Comparison of ENCODE assay signal across 7 mouse cellular contexts in genomic region chr10:30843438-30844190, GRCm38 (mm10). TPM values are rescaled to one million over a fixed set of nuclear protein-coding genes. Genes with fewer than 3 reads are reported as not detected.
A peak's percentile ranks its signal among the peaks of the same experiment; 100 is the strongest.
DNase-seq lines count a peak whose midpoint lies in the region; ATAC-seq and TF ChIP-seq lines count a peak whose summit lies in the region.

No protein-coding gene starts in this region.

- no peaks in the 10 kb centered on the region for H3K4me1 ChIP-seq in ES-Bruce4 (ENCODE audit: control insufficient read depth, insufficient read depth, low read length)
- no peaks in the 10 kb centered on the region for H3K4me1 ChIP-seq in embryonic fibroblast, embryonic 13.5 days (ENCODE audit: control insufficient read depth, insufficient read depth, low read length)
- H3K4me1 ChIP-seq in hindbrain, embryonic 14.5 days (replicated peaks; ENCODE audit: control insufficient read depth, insufficient read depth, low read length): peaks cover 22% of the 10 kb centered on the region
- H3K4me1 ChIP-seq in limb, embryonic 13.5 days: peaks cover 31% of the 10 kb centered on the region

- peaks cover 7% of the 10 kb centered on the region for H3K27me3 ChIP-seq in ES-Bruce4 (ENCODE audit: control insufficient read depth, insufficient read depth, low read length, poor library complexity, severe bottlenecking)
- peaks cover 61% of the 10 kb centered on the region for H3K27me3 ChIP-seq in hindbrain, embryonic 14.5 days (ENCODE audit: control insufficient read depth, insufficient read depth, low read length)
- H3K27me3 ChIP-seq in limb, embryonic 13.5 days: peaks cover 69% of the 10 kb centered on the region

- H3K9me3 ChIP-seq in ES-Bruce4 (replicated peaks; ENCODE audit: control insufficient read depth, insufficient read depth, low read length, poor library complexity, severe bottlenecking): no peaks in the 10 kb centered on the region
- no peaks in the 10 kb centered on the region for H3K9me3 ChIP-seq in hindbrain, embryonic 14.5 days (ENCODE audit: control insufficient read depth, low read length)
- no peaks in the 10 kb centered on the region for H3K9me3 ChIP-seq in limb, embryonic 13.5 days

- TF ChIP-seq POLR2A in ES-Bruce4 (IDR thresholded peaks at IDR 0.05; ENCODE audit: insufficient read depth, low read length): no peak
- no peak for TF ChIP-seq POLR2A in embryonic fibroblast, embryonic 13.5 days (IDR thresholded peaks at IDR 0.05; ENCODE audit: low read depth, low read length)

- no peaks in the 10 kb centered on the region for H3K36me3 ChIP-seq in ES-Bruce4 (ENCODE audit: control insufficient read depth, insufficient read depth, low read length, poor library complexity, severe bottlenecking)
- no peaks in the 10 kb centered on the region for H3K36me3 ChIP-seq in hindbrain, embryonic 14.5 days (replicated peaks; ENCODE audit: control insufficient read depth, insufficient read depth)
- H3K36me3 ChIP-seq in limb, embryonic 13.5 days: no peaks in the 10 kb centered on the region

- no peak for TF ChIP-seq CTCF in ES-Bruce4 (IDR thresholded peaks at IDR 0.05; ENCODE audit: low read depth, low read length)
- TF ChIP-seq CTCF in embryonic fibroblast, embryonic 13.5 days (IDR thresholded peaks at IDR 0.05; ENCODE audit: borderline replicate concordance, insufficient read depth, low read length): no peak

- no peak for TF ChIP-seq EP300 in ES-Bruce4 (IDR thresholded peaks at IDR 0.05; ENCODE audit: insufficient read depth, low read depth, low read length)

- H3K27ac ChIP-seq in ES-Bruce4 (ENCODE audit: insufficient read depth, low read length): no peak overlapping the region
- H3K27ac ChIP-seq in embryonic fibroblast, embryonic 13.5 days (ENCODE audit: insufficient read depth, low read length): no peak overlapping the region
- H3K27ac ChIP-seq in hindbrain, embryonic 14.5 days: no peak overlapping the region
- no peak overlapping the region for H3K27ac ChIP-seq in limb, embryonic 13.5 days

- H3K9ac ChIP-seq in ES-Bruce4 (ENCODE audit: low read depth, poor library complexity, severe bottlenecking): no peak overlapping the region; the same call in 1 of the 2 replicates
- peak overlapping the region; percentile 31; the same call in 1 of the 2 replicates for H3K9ac ChIP-seq in hindbrain, embryonic 14.5 days
- H3K9ac ChIP-seq in limb, embryonic 13.5 days: peak overlapping the region; percentile 54; the same call in 1 of the 2 replicates

- H3K4me2 ChIP-seq in hindbrain, embryonic 14.5 days (replicated peaks): peak overlapping the region; percentile 89
- H3K4me2 ChIP-seq in limb, embryonic 13.5 days (replicated peaks): peak overlapping the region; percentile 89

- H3K4me3 ChIP-seq in ES-Bruce4 (ENCODE audit: low read depth, low read length): peak overlapping the region; percentile 89
- peak overlapping the region; percentile 47 for H3K4me3 ChIP-seq in embryonic fibroblast, embryonic 13.5 days (ENCODE audit: insufficient read depth, low read length)
- peak overlapping the region; percentile 62 for H3K4me3 ChIP-seq in hindbrain, embryonic 14.5 days (replicated peaks; ENCODE audit: low read length)
- peak overlapping the region; percentile 56 for H3K4me3 ChIP-seq in limb, embryonic 13.5 days

- ATAC-seq in hindbrain, embryonic 14.5 days (ENCODE audit: low FRiP score): no peak; the same call in none of the 2 replicates
- ATAC-seq in limb, embryonic 13.5 days (ENCODE audit: low FRiP score, low read depth): 0 out of 2 replicates have a peak, but pooled peaks have one; percentile 4
- ATAC-seq in granulocyte monocyte progenitor cell, adult 5-6 weeks (replicated peaks; ENCODE audit: poor library complexity, severe bottlenecking): no peak

- WGBS in hindbrain, embryonic 14.5 days: under 1% methylated on average over 21 of the region's 21 CpGs
- under 1% methylated on average over 21 of the region's 21 CpGs for WGBS in limb, embryonic 13.5 days

- peak; percentile 16 for DNase-seq in CD4-positive helper T cell, adult 2 months (ENCODE audit: low read depth, low spot score)
- no peak for DNase-seq in hindbrain, embryonic 14.5 days (ENCODE audit: low spot score)
- peak; percentile 63 for DNase-seq in neural tube, embryonic 10.5 days (ENCODE audit: extremely low spot score, low spot score)

RNA-seq across cellular contexts. Expression of gene Hey2, which starts 1.0 kb away (rescaled TPM):
- 0.97 and 1.6 TPM in 2 replicates for polyA plus RNA-seq in ES-Bruce4 (2011; ENCODE audit: insufficient read depth, insufficient read length, low read depth, missing spikeins)
- polyA plus RNA-seq in embryonic fibroblast, embryonic 13.5 days (2011; ENCODE audit: insufficient read length, low read depth, missing spikeins): 2.7 and 3.6 TPM in 2 replicates
- 5.3 and 5.6 TPM in 2 replicates for polyA plus RNA-seq in hindbrain, embryonic 14.5 days (2014; fragmentation: Nextera tagmentation; extraction: Ambion mirVana)
- polyA plus RNA-seq in limb, embryonic 13.5 days (2015; fragmentation: Nextera tagmentation; extraction: Ambion mirVana): 2.6 and 3.3 TPM in 2 replicates
- total RNA-seq in granulocyte monocyte progenitor cell, adult 5-6 weeks (2014; fragmentation: Nextera tagmentation): not detected in 2 replicates
- total RNA-seq in granulocyte monocyte progenitor cell, adult 5-6 weeks (2017): not detected in 2 replicates

RNA-seq across cellular contexts. Expression of gene Ncoa7, which starts 40.5 kb away (rescaled TPM):
- polyA plus RNA-seq in ES-Bruce4 (2011; ENCODE audit: insufficient read depth, insufficient read length, low read depth, missing spikeins): 11.4 and 11.7 TPM in 2 replicates
- 12.1 and 17.4 TPM in 2 replicates for polyA plus RNA-seq in embryonic fibroblast, embryonic 13.5 days (2011; ENCODE audit: insufficient read length, low read depth, missing spikeins)
- polyA plus RNA-seq in hindbrain, embryonic 14.5 days (2014; fragmentation: Nextera tagmentation; extraction: Ambion mirVana): 23.9 and 26.6 TPM in 2 replicates
- polyA plus RNA-seq in limb, embryonic 13.5 days (2015; fragmentation: Nextera tagmentation; extraction: Ambion mirVana): 8.3 and 10.3 TPM in 2 replicates
- 13.6 and 20.2 TPM in 2 replicates for total RNA-seq in granulocyte monocyte progenitor cell, adult 5-6 weeks (2014; fragmentation: Nextera tagmentation)
- total RNA-seq in granulocyte monocyte progenitor cell, adult 5-6 weeks (2017): 14.8 and 17.5 TPM in 2 replicates
